Mouse (Mus musculus) small intestine, adult 2 months (tissue): ENCODE data around the gene Sfswap. TPM values are rescaled to one million over a fixed set of nuclear protein-coding genes. Genes with fewer than 3 reads are reported as not detected.

Source experiments
- H3K27ac ChIP-seq: fragments of 200-500 bp; 2 replicates; pipeline ENCODE4 v1.5.1; 2012; ENCODE audit warnings: low read depth, low read length, control low read depth, inconsistent platforms; ENCODE audit not compliant: insufficient read depth
- H3K27me3 ChIP-seq: fragments of 200-500 bp; 2 replicates; pipeline ENCODE4 v1.6.1; 2012; ENCODE audit warnings: mild to moderate bottlenecking, moderate library complexity, low read length, inconsistent platforms; ENCODE audit not compliant: control insufficient read depth, insufficient read depth
- H3K36me3 ChIP-seq: fragments of 200-500 bp; 2 replicates; pipeline ENCODE4 v1.6.1; 2012; ENCODE audit warnings: mild to moderate bottlenecking, low read length, control low read depth, inconsistent platforms; ENCODE audit not compliant: control insufficient read depth, insufficient read depth
- H3K4me1 ChIP-seq: fragments of 200-500 bp; 2 replicates; pipeline ENCODE4 v1.6.1; 2012; ENCODE audit warnings: low read length, inconsistent platforms, mixed read lengths; ENCODE audit not compliant: control insufficient read depth, insufficient read depth, insufficient read length
- H3K4me3 ChIP-seq: fragments of 200-500 bp; 2 replicates; pipeline ENCODE4 v1.5.1; 2012; ENCODE audit warnings: low read depth, mild to moderate bottlenecking, control low read depth, inconsistent platforms, low read length, moderate library complexity
- CTCF ChIP-seq: fragments of 200-500 bp; IDR thresholded peaks from 2 replicates; pipeline ENCODE4 v1.5.1; 2012; ENCODE audit warnings: low read depth, mild to moderate bottlenecking, control low read depth, inconsistent platforms, low read length, moderate library complexity, mixed read lengths; ENCODE audit not compliant: insufficient replicate concordance, insufficient read length; ENCODE audit errors: extremely low read depth
- POLR2A ChIP-seq: fragments of 200-500 bp; IDR thresholded peaks from 2 replicates; pipeline ENCODE4 v1.6.1; 2012; ENCODE audit warnings: low read depth, mild to moderate bottlenecking, control low read depth, inconsistent platforms, low read length, moderate library complexity
- WGBS: fragments of 180-500 bp; shearing (Covaris S2); methylation state at CpG from one replicate; pipeline ENCODE4 v1.1.7; 2018; 5-methylcytosine and 5-hydroxymethylcytosine counted together
- polyA plus RNA-seq: library from polyadenylated mRNA; depleted of rRNA; stranded (reverse); fragments of >200 nt; gene quantifications from 2 replicates; pipeline ENCODE4 v1.2.3, GENCODE M21; 2012

Sfswap gene
- polyA plus RNA-seq, 1 experiment: 75.9 TPM

- no peaks in the 10 kb centered on the region for H3K4me1 ChIP-seq
- H3K36me3 ChIP-seq: peaks cover 31% of the 10 kb centered on the region
- TF ChIP-seq POLR2A (no peak), CTCF (no peak)
- 48% methylated on average over 1 of the region's 1 CpGs for WGBS
- H3K27ac ChIP-seq: no peak overlapping the region
- no peak overlapping the region for H3K4me3 ChIP-seq
- no peaks in the 10 kb centered on the region for H3K27me3 ChIP-seq
These were observed 28.6 kb downstream of the Sfswap start for GRCm38 (mm10) chr5:129529571-129529970.

GRCm38 (mm10) chr5:129533731-129534130 lies 32.7 kb downstream of the Sfswap start:
- Histone ChIP-seq H3K4me3 (no peak overlapping the region), H3K27ac (peak overlapping the region; percentile 9; the same call in 1 of the 2 replicates), H3K36me3 (peaks cover 11% of the 10 kb centered on the region), H3K27me3 (no peaks in the 10 kb centered on the region), H3K4me1 (no peaks in the 10 kb centered on the region)
- 86% methylated on average over 3 of the region's 3 CpGs for WGBS
- TF ChIP-seq POLR2A (no peak), CTCF (no peak)

GRCm38 (mm10) chr5:129534500-129534899 lies 33.5 kb downstream of the Sfswap start:
- Histone ChIP-seq H3K27me3 (no peaks in the 10 kb centered on the region), H3K4me3 (no peak overlapping the region), H3K27ac (no peak overlapping the region; the same call in 1 of the 2 replicates), H3K4me1 (no peaks in the 10 kb centered on the region), H3K36me3 (peaks cover 16% of the 10 kb centered on the region)
- TF ChIP-seq CTCF (no peak), POLR2A (no peak)
- 86% methylated on average over 2 of the region's 2 CpGs for WGBS

GRCm38 (mm10) chr5:129535021-129535420 lies 34.0 kb downstream of the Sfswap start:
- H3K27me3 ChIP-seq: no peaks in the 10 kb centered on the region
- no peak overlapping the region for H3K27ac ChIP-seq
- TF ChIP-seq CTCF (no peak), POLR2A (no peak)
- no peaks in the 10 kb centered on the region for H3K4me1 ChIP-seq
- no peak overlapping the region for H3K4me3 ChIP-seq
- peaks cover 17% of the 10 kb centered on the region for H3K36me3 ChIP-seq
- 84% methylated on average over 2 of the region's 2 CpGs for WGBS

GRCm38 (mm10) chr5:129535431-129535830 lies 34.4 kb downstream of the Sfswap start:
- Histone ChIP-seq H3K27me3 (no peaks in the 10 kb centered on the region), H3K27ac (0 out of 2 replicates have a peak overlapping the region, but pooled peaks have one; percentile 32), H3K36me3 (peaks cover 21% of the 10 kb centered on the region), H3K4me1 (no peaks in the 10 kb centered on the region), H3K4me3 (no peak overlapping the region)
- TF ChIP-seq POLR2A (no peak), CTCF (no peak)
- over 99% methylated on average over 3 of the region's 3 CpGs for WGBS

- no peaks in the 10 kb centered on the region for H3K27me3 ChIP-seq
- no peak overlapping the region for H3K4me3 ChIP-seq
- H3K27ac ChIP-seq: no peak overlapping the region
- 94% methylated on average over 4 of the region's 4 CpGs for WGBS
- no peaks in the 10 kb centered on the region for H3K4me1 ChIP-seq
- peaks cover 46% of the 10 kb centered on the region for H3K36me3 ChIP-seq
- TF ChIP-seq CTCF (no peak), POLR2A (no peak)
These were observed 37.8 kb downstream of the Sfswap start for GRCm38 (mm10) chr5:129538826-129539225.

GRCm38 (mm10) chr5:129542236-129542635 lies 41.2 kb downstream of the Sfswap start:
- TF ChIP-seq CTCF (peak; percentile 11; the same call in 1 of the 2 replicates), POLR2A (no peak)
- Histone ChIP-seq H3K27ac (no peak overlapping the region), H3K4me3 (no peak overlapping the region), H3K4me1 (no peaks in the 10 kb centered on the region), H3K27me3 (no peaks in the 10 kb centered on the region), H3K36me3 (peaks cover 70% of the 10 kb centered on the region)
- WGBS: 94% methylated on average over 3 of the region's 3 CpGs
